Mouse (Mus musculus): ENCODE data around the gene Spem2. TPM values are rescaled to one million over a fixed set of nuclear protein-coding genes. Genes with fewer than 3 reads are reported as not detected.

The Spem2 gene
- polyA plus RNA-seq, 1 experiment from 2014 or later = not detected

DNA sequence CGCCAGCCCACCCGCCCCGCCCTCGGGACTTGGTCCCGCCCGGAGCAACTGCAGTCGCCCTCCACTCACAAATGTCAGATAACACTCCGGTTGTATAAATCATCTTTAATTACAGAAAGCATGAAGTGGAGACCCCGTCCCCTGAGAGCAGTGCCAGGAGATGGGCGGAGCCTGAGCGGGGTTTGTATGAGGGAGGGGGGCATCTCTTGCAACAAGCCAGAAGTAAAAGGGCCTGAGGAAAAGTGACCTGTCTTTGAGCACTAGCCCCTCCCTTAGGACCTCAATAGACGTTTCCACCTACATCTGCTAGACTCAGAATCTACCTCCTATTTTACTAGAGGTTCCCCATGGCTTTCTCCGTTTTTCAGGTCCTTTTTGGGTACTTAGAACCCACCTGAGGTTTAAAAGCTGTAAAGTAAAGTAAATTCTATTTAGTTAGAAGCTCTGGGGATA lies 22.3 kb downstream of the Spem2 start:
- peak overlapping the region; percentile 80 for H3K4me2 ChIP-seq
- ATAC-seq (ENCODE audit: insufficient number of reproducible peaks, insufficient read depth, low FRiP score, low TSS enrichment, low read depth) = no peak
- H3K27me3 ChIP-seq = peaks cover 74% of the 10 kb centered on the region
- peak overlapping the region; percentile 37; the same call in 1 of the 2 replicates for H3K9ac ChIP-seq (replicated peaks)
- H3K36me3 ChIP-seq = no peaks in the 10 kb centered on the region
- WGBS = 3% methylated on average over 13 of the region's 13 CpGs
- no peaks in the 10 kb centered on the region for H3K9me3 ChIP-seq
- H3K4me1 ChIP-seq (replicated peaks) = peaks cover 23% of the 10 kb centered on the region
- peak overlapping the region; percentile 49 for H3K4me3 ChIP-seq (replicated peaks)
- H3K27ac ChIP-seq = no peak overlapping the region

DNA sequence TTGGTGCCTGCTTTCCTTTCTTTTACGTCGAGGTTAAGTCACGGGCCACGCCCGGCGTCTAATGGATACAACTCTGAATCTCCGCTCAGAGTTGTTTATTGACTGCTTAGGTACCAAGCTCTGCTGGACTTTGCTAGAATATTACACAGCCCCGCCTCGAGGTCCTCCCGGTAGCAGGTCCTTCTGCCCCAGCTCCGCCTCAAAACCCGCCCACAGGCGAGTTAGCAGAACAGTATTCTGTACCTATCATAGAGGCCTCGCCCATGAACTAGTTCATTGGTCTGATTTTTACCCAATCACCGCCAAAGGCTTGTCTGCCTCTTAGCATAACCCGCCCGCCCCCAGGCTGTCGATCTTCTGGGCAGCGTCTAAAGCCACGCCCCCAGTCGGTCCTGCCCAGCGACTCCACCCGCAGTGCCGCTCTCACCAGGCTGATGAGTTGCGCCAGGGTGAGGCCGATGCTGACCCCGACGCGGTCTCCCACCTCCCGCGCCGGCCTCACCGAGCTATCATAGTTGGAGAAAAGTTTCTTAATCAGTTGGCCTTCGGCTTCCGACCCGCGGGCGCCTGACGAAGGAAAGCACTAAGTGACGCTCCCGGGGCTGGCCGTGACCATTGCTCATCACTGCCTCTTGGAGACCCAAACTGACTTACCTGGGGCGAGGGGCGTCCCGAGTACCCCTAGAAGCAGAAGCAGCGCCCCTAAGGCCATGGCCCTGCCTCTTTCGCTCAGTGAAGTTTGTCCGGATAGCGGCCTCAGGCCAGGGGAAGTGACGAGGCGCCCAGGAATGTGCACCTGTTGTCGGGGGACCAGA lies 22.9 kb downstream of the Spem2 start, which contains the start of gene Chrnb1:
TSS of gene Chrnb1 (minus strand) at position 776 of the 815 bp plus-strand sequence.
- H3K4me3 ChIP-seq (replicated peaks) = peak within 1 kb of the TSS; percentile 49
- peak within 1 kb of the TSS; percentile 37 for H3K9ac ChIP-seq (replicated peaks)
- H3K4me2 ChIP-seq = peak within 1 kb of the TSS; percentile 80
- ATAC-seq (ENCODE audit: insufficient number of reproducible peaks, insufficient read depth, low FRiP score, low TSS enrichment, low read depth) = peak; percentile 93
- no peaks in the 10 kb centered on the region for H3K9me3 ChIP-seq
- peaks cover 19% of the 10 kb centered on the region for H3K4me1 ChIP-seq (replicated peaks)
- WGBS = 2% methylated on average over 52 of the region's 52 CpGs
- H3K36me3 ChIP-seq = no peaks in the 10 kb centered on the region
- peak within 1 kb of the TSS; percentile 70; the same call in 1 of the 2 replicates for H3K27ac ChIP-seq
- peaks cover 68% of the 10 kb centered on the region for H3K27me3 ChIP-seq

DNA sequence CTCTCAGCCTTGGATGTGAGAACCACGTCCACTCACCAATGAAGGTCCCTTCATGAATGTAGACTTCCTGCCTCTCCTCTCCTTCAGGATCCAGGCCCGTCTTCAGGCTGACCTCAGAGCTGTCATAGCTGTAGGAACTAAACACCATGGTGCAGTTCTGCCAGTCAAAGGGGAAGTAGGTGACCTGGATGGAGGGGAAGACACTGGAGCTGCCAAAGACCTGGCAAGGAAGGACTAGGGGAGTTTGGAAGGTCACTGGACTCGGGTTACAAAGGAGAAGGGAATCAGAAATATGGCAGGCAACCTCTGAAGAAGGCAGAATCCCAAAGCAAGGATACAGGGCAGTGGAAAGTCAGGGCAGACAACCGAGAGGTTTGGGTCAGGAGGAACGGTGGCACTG lies 24.8 kb downstream of the Spem2 start:
- H3K4me1 ChIP-seq (replicated peaks) = peaks cover 7% of the 10 kb centered on the region
- H3K9ac ChIP-seq (replicated peaks) = no peak overlapping the region
- peaks cover 48% of the 10 kb centered on the region for H3K27me3 ChIP-seq
- no peak overlapping the region for H3K27ac ChIP-seq
- H3K4me2 ChIP-seq = no peak overlapping the region
- H3K36me3 ChIP-seq = no peaks in the 10 kb centered on the region
- no peaks in the 10 kb centered on the region for H3K9me3 ChIP-seq
- 63% methylated on average over 5 of the region's 5 CpGs for WGBS
- ATAC-seq (ENCODE audit: insufficient number of reproducible peaks, insufficient read depth, low FRiP score, low TSS enrichment, low read depth) = no peak
- H3K4me3 ChIP-seq (replicated peaks) = no peak overlapping the region

DNA sequence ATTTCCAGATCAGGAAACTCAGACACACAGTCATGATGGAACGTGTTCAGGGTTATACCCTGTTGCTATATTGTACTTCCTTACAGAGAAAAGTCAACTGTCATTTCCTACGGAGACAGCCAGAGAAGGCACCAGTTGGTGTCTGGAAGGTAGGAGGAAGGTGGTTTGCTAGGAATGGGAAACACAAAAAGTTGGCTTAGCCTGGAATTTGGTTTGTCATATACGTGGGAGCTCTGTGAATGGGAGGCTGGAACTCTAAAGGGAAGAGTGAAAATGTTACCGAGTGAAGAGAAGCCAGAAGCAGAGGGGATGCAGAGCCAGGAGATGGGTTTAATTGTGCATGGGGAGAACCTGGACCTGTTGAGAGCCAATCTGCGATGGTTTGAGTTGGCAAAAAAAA lies 26.8 kb downstream of the Spem2 start:
- WGBS = 69% methylated on average over 5 of the region's 5 CpGs
- Histone ChIP-seq H3K36me3 (no peaks in the 10 kb centered on the region), H3K4me1 (replicated peaks) (peaks cover 7% of the 10 kb centered on the region), H3K27me3 (peaks cover 29% of the 10 kb centered on the region), H3K9ac (replicated peaks) (no peak overlapping the region), H3K4me3 (replicated peaks) (no peak overlapping the region), H3K27ac (no peak overlapping the region), H3K9me3 (no peaks in the 10 kb centered on the region), H3K4me2 (no peak overlapping the region)
- ATAC-seq (ENCODE audit: insufficient number of reproducible peaks, insufficient read depth, low FRiP score, low TSS enrichment, low read depth) = no peak

DNA sequence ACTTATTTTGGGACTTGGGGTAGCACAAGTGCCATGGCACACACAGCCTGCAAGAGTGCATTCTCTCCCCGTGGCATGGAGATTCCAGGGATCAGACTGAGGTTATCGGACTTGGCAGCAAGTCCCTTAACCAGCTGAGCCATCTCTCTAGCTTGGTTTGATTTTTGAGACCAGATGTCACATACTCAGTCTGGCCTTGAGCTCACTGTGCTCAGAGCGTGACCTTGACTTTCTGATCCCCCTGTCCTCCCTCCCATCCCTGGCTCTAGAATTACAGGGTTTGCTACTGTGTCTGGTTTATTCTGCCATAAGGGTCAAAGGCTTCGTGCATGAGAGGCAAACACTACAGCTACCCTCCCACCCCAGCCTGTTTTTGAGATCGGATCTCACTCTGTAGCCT lies 28.8 kb downstream of the Spem2 start:
- no peak for ATAC-seq (ENCODE audit: insufficient number of reproducible peaks, insufficient read depth, low FRiP score, low TSS enrichment, low read depth)
- Histone ChIP-seq H3K4me1 (replicated peaks) (no peaks in the 10 kb centered on the region), H3K9me3 (no peaks in the 10 kb centered on the region), H3K4me2 (no peak overlapping the region), H3K27me3 (peaks cover 17% of the 10 kb centered on the region), H3K4me3 (replicated peaks) (no peak overlapping the region), H3K9ac (replicated peaks) (no peak overlapping the region), H3K27ac (no peak overlapping the region), H3K36me3 (no peaks in the 10 kb centered on the region)
- WGBS = 64% methylated on average over 5 of the region's 5 CpGs

DNA sequence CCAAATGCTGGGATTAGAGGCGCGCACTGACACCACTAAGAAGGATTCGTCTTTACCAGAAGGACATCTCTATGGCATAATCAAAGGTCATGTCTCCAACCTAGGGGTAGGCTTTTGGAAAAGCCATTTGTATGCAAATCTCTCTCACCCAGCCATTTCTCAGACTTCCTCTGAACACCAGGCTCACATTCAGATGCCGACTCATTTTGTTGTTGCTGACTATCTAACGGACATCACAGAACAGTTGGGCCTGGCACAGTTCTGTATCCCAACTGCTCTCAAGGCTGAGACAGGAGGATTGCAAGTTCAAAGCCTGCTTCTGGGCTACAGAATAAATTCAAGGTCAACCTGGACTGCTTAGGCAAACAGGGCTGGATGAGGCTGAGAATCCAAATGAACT lies 31.0 kb downstream of the Spem2 start:
- H3K9ac ChIP-seq (replicated peaks) = no peak overlapping the region
- no peak overlapping the region for H3K4me3 ChIP-seq (replicated peaks)
- no peak for ATAC-seq (ENCODE audit: insufficient number of reproducible peaks, insufficient read depth, low FRiP score, low TSS enrichment, low read depth)
- H3K4me2 ChIP-seq = no peak overlapping the region
- 91% methylated on average over 5 of the region's 5 CpGs for WGBS
- no peaks in the 10 kb centered on the region for H3K4me1 ChIP-seq (replicated peaks)
- H3K27ac ChIP-seq = no peak overlapping the region
- H3K9me3 ChIP-seq = no peaks in the 10 kb centered on the region
- H3K27me3 ChIP-seq = peaks cover 2% of the 10 kb centered on the region; the same call in 1 of the 2 replicates
- H3K36me3 ChIP-seq = no peaks in the 10 kb centered on the region

DNA sequence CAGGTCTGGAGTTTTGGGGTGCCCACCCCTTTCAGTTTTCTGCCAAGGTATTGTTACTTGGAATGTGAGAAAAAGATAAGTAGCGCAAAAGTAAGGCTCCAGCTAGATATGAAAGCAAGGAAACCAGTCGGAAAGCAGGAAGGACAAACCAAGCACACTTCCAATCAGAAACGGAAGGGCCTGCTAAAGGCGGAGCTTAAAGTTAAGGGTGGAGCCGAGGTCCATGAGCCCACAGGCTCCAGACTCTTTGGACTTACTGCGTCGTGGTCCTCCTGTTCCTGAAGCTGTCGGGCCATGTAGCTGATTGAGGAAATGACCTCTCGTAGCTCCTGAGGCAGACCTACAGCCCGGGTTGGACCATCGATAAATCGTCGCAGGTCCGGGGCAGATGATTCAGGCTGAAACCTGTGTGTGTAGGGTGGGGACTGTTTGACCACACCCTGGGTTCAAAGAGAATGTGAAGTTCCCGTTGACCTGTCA lies 33.4 kb downstream of the Spem2 start:
- 38% methylated on average over 15 of the region's 15 CpGs for WGBS
- Histone ChIP-seq H3K27ac (no peak overlapping the region), H3K27me3 (peaks cover 15% of the 10 kb centered on the region), H3K36me3 (no peaks in the 10 kb centered on the region), H3K4me1 (replicated peaks) (no peaks in the 10 kb centered on the region), H3K9ac (replicated peaks) (no peak overlapping the region), H3K9me3 (no peaks in the 10 kb centered on the region), H3K4me2 (peak overlapping the region; percentile 35), H3K4me3 (replicated peaks) (no peak overlapping the region)
- no peak for ATAC-seq (ENCODE audit: insufficient number of reproducible peaks, insufficient read depth, low FRiP score, low TSS enrichment, low read depth)

DNA sequence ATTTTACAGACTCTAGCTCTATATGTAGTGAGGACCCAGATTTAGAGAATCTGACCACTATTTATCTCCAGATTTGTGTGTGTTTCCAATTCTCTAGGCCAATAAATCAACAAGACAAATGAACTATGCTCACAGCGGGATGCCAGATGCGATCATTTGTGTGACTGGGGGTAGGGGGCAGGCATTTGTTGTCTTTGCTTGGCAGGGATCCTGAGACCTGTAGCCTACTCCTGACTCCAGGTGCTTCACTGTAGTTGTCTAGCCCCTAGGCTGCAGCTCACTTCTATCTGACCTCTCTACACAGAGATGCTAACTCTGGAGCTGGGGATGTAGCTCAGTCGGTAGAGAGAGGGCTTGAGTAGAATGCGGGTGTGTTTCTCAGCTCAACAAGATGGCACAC lies 36.4 kb downstream of the Spem2 start:
- peaks cover 41% of the 10 kb centered on the region for H3K27me3 ChIP-seq
- H3K4me3 ChIP-seq (replicated peaks) = no peak overlapping the region
- 28% methylated on average over 4 of the region's 4 CpGs for WGBS
- H3K4me2 ChIP-seq = no peak overlapping the region
- H3K9me3 ChIP-seq = no peaks in the 10 kb centered on the region
- H3K27ac ChIP-seq = no peak overlapping the region
- H3K9ac ChIP-seq (replicated peaks) = no peak overlapping the region
- H3K4me1 ChIP-seq (replicated peaks) = 0 out of 2 replicates have a peak, but pooled peaks cover 9% of the 10 kb centered on the region
- ATAC-seq (ENCODE audit: insufficient number of reproducible peaks, insufficient read depth, low FRiP score, low TSS enrichment, low read depth) = no peak
- H3K36me3 ChIP-seq = peaks cover 17% of the 10 kb centered on the region; the same call in 1 of the 2 replicates

DNA sequence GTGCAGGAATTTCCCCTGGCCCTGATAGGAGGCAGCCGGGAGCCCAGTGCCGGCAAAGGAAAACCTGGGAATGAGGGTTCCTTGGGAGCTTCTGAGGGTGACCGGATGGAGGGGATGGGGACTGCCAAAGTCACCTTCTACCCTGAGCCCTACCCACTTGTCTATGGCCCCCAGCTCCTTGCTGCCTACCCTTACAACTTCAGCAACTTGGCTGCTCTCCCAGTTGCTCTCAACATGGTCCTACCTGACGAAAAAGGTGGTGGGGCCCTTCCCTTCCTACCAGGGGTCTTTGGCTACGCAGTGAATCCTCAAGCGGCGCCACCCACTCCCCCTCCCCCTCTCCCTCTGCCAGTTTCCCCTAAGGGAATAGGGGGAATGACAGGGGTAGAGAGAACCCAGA lies 39.3 kb downstream of the Spem2 start:
- Histone ChIP-seq H3K27ac (no peak overlapping the region), H3K9me3 (no peaks in the 10 kb centered on the region), H3K9ac (replicated peaks) (no peak overlapping the region; the same call in 1 of the 2 replicates), H3K27me3 (peaks cover 56% of the 10 kb centered on the region), H3K4me1 (replicated peaks) (0 out of 2 replicates have a peak, but pooled peaks cover 9% of the 10 kb centered on the region), H3K4me3 (replicated peaks) (no peak overlapping the region), H3K36me3 (peaks cover 32% of the 10 kb centered on the region), H3K4me2 (no peak overlapping the region)
- 31% methylated on average over 7 of the region's 7 CpGs for WGBS
- no peak for ATAC-seq (ENCODE audit: insufficient number of reproducible peaks, insufficient read depth, low FRiP score, low TSS enrichment, low read depth)

DNA sequence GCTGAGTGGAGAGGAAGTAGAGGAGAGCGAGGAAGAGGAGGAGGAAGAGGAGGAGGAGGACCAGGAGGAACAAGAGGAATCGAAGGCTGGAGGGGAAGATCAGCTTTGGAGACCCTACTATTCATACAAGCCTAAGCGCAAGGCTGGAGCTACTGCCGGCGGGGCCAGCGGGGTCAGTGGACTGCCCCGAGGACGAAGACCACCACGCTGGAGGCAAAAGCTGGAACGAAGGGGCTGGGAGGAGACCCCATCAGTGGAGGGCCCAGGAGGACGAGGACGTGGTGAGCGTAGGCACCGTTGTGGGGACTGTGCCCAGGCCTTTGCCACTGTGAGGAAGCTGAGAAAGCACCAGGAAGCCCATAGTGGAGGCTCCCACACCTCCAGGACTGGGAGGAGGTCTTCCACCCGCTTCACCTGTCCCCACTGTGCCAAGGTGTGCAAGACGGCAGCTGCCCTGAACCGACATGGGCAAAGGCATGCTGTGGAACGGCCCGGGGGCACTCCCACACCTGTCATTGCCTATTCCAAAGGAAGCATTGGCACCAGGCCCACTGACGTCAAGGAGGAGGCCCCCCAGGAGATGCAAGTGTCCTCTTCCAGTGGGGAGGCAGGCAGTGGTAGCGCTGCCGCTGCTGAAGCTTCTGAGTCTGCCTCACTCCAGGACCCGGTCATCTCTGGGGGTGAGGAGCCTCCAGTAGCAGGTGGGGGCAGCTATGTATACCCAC lies 39.8 kb downstream of the Spem2 start:
- no peak for ATAC-seq (ENCODE audit: insufficient number of reproducible peaks, insufficient read depth, low FRiP score, low TSS enrichment, low read depth)
- Histone ChIP-seq H3K36me3 (peaks cover 32% of the 10 kb centered on the region), H3K4me3 (replicated peaks) (no peak overlapping the region), H3K4me1 (replicated peaks) (0 out of 2 replicates have a peak, but pooled peaks cover 9% of the 10 kb centered on the region), H3K9me3 (no peaks in the 10 kb centered on the region), H3K9ac (replicated peaks) (no peak overlapping the region), H3K27me3 (peaks cover 56% of the 10 kb centered on the region), H3K27ac (no peak overlapping the region), H3K4me2 (no peak overlapping the region)
- 66% methylated on average over 23 of the region's 23 CpGs for WGBS

All from limb, embryonic 12.5 days (tissue).